8 mouse cellular contexts compared by ENCODE assay signal in the genomic region with DNA sequence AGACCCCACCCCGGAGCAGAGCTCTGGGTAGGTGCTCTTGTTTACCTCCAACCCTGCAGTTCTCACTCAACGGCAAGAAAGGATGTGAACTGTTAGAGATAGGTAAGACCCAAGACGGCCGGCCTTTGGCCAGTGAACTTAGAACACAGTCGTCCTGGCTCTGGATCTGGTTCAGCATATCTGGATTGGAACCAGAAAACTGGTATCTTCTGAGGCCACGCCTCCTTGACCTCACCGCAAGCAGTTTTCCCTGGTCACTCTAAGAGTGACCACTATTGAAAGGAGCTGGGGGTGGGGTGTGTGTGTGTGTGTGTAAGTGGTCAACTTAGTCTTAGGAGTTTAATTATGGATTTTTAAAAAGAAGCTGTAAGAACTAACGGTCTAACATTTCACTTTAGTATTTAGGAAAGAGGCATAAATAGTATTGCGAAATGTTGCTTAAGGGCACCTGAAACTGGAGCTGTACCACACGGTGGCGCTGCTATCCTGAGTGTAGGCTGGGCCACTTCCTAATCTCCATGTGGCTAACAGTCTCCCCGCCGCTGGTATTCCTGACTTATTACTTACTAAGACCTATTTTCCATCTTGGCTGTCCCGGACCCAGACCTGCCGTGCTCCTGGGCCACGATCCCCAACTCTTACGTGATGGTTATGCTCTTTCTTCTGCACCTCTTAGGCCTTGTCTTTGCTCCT. TPM values are rescaled to one million over a fixed set of nuclear protein-coding genes. Genes with fewer than 3 reads are reported as not detected.
DNase-seq lines count a peak whose midpoint lies in the region; ATAC-seq and TF ChIP-seq lines count a peak whose summit lies in the region.

No protein-coding gene starts in this region.

- ATAC-seq in kidney, embryonic 14.5 days (ENCODE audit: low FRiP score, low TSS enrichment), result peak; percentile 43; the same call in 1 of the 2 replicates
- no peak for ATAC-seq in midbrain, embryonic 16.5 days

- DNase-seq in testis, postnatal 14 days (ENCODE audit: low spot score), result no peak
- peak; percentile 90 for DNase-seq in embryo, embryonic 11 days
- peak; percentile 70 to 90 for DNase-seq in heart, adult 18-20 months
- peak; percentile 89 for DNase-seq in liver
- DNase-seq in spleen, adult 2 months (ENCODE audit: low read depth in 1 of 2, low spot score in 2 of 2), result peak in 1 of 2 experiments; percentile 54

- no peaks in the 10 kb centered on the region for H3K36me3 ChIP-seq in testis, adult 2 months (ENCODE audit: control insufficient read depth, insufficient read depth, low read length)
- H3K36me3 ChIP-seq in kidney, embryonic 14.5 days (ENCODE audit: control insufficient read depth, insufficient read depth, low read length), result no peaks in the 10 kb centered on the region
- no peaks in the 10 kb centered on the region for H3K36me3 ChIP-seq in midbrain, embryonic 16.5 days (ENCODE audit: control insufficient read depth, insufficient read depth, low read length)
- no peaks in the 10 kb centered on the region for H3K36me3 ChIP-seq in spleen, adult 2 months (ENCODE audit: control insufficient read depth, insufficient read depth, low read length)

- no peak overlapping the region for H3K4me2 ChIP-seq in kidney, embryonic 14.5 days (replicated peaks; ENCODE audit: low read depth, low read length)
- 0 out of 2 replicates have a peak overlapping the region, but pooled peaks have one; percentile 15 for H3K4me2 ChIP-seq in midbrain, embryonic 16.5 days (ENCODE audit: low read length)

- no peak overlapping the region for H3K9ac ChIP-seq in kidney, embryonic 14.5 days (ENCODE audit: low read depth, low read length)
- H3K9ac ChIP-seq in midbrain, embryonic 16.5 days (ENCODE audit: low read depth, low read length), result no peak overlapping the region

- no peaks in the 10 kb centered on the region for H3K27me3 ChIP-seq in testis, adult 2 months (ENCODE audit: control insufficient read depth, insufficient read depth, low read length)
- peaks cover 7% of the 10 kb centered on the region for H3K27me3 ChIP-seq in kidney, embryonic 14.5 days (ENCODE audit: control insufficient read depth, insufficient read depth, low read length)
- no peaks in the 10 kb centered on the region for H3K27me3 ChIP-seq in midbrain, embryonic 16.5 days (ENCODE audit: control insufficient read depth, insufficient read depth, low read depth, low read length)
- no peaks in the 10 kb centered on the region for H3K27me3 ChIP-seq in spleen, adult 2 months (ENCODE audit: control insufficient read depth, insufficient read depth, low read length)

- no peaks in the 10 kb centered on the region for H3K9me3 ChIP-seq in kidney, embryonic 14.5 days (ENCODE audit: control insufficient read depth, low read length)
- H3K9me3 ChIP-seq in midbrain, embryonic 16.5 days (replicated peaks; ENCODE audit: control insufficient read depth, low read length, poor library complexity, severe bottlenecking), result no peaks in the 10 kb centered on the region

- H3K4me3 ChIP-seq in testis, adult 2 months (ENCODE audit: control insufficient read depth, low read depth, low read length), result no peak overlapping the region
- H3K4me3 ChIP-seq in kidney, embryonic 14.5 days (ENCODE audit: low read length), result no peak overlapping the region
- H3K4me3 ChIP-seq in midbrain, embryonic 16.5 days (ENCODE audit: low read depth, low read length), result no peak overlapping the region
- H3K4me3 ChIP-seq in spleen, adult 2 months (ENCODE audit: extremely low read depth, insufficient read depth, insufficient read length), result no peak overlapping the region

- peaks cover 2% of the 10 kb centered on the region; the same call in 1 of the 2 replicates for H3K4me1 ChIP-seq in testis, adult 2 months (ENCODE audit: control insufficient read depth, insufficient read depth, low read length)
- H3K4me1 ChIP-seq in kidney, embryonic 14.5 days (ENCODE audit: control insufficient read depth, insufficient read depth, low read length), result 0 out of 2 replicates have a peak, but pooled peaks cover 1% of the 10 kb centered on the region
- H3K4me1 ChIP-seq in midbrain, embryonic 16.5 days (ENCODE audit: control insufficient read depth, insufficient read depth, low read length), result no peaks in the 10 kb centered on the region
- no peaks in the 10 kb centered on the region for H3K4me1 ChIP-seq in spleen, adult 2 months (ENCODE audit: control insufficient read depth, insufficient read depth, insufficient read length)

- H3K27ac ChIP-seq in testis, adult 2 months (ENCODE audit: control insufficient read depth, insufficient read depth, low read depth, low read length), result peak overlapping the region; percentile 3; the same call in 1 of the 2 replicates
- no peak overlapping the region for H3K27ac ChIP-seq in kidney, embryonic 14.5 days (ENCODE audit: low read depth, low read length)
- no peak overlapping the region for H3K27ac ChIP-seq in midbrain, embryonic 16.5 days (ENCODE audit: low read length)
- no peak overlapping the region for H3K27ac ChIP-seq in spleen, adult 2 months (ENCODE audit: insufficient read depth, low read length)

- peak; percentile 70; the same call in 1 of the 2 replicates for TF ChIP-seq CTCF in testis, adult 2 months (IDR thresholded peaks at IDR 0.05; ENCODE audit: control insufficient read depth, insufficient read depth, insufficient replicate concordance, low read depth, low read length)
- TF ChIP-seq CTCF in spleen, adult 2 months (IDR thresholded peaks at IDR 0.05; ENCODE audit: extremely low read depth, insufficient read depth, insufficient read length, insufficient replicate concordance), result peak; percentile 83; the same call in 1 of the 2 replicates

- TF ChIP-seq POLR2A in testis, adult 2 months (IDR thresholded peaks at IDR 0.05; ENCODE audit: control insufficient read depth, low read depth, low read length), result no peak
- no peak for TF ChIP-seq POLR2A in spleen, adult 2 months (IDR thresholded peaks at IDR 0.05; ENCODE audit: low read depth, low read length)

- WGBS in kidney, embryonic 14.5 days, result 36% methylated on average over 17 of the region's 17 CpGs
- WGBS in midbrain, embryonic 16.5 days, result 38% methylated on average over 17 of the region's 17 CpGs
- WGBS in spleen, adult 2 months, result 41% methylated on average over 17 of the region's 17 CpGs

RNA-seq across cellular contexts. Expression of gene Asgr2, which starts 17.9 kb away (rescaled TPM):
- 0.18 and 0.58 TPM in 2 replicates for polyA plus RNA-seq in testis, adult 2 months (2012; rRNA removed)
- total RNA-seq in heart, adult 18-20 months (2021), result under 1 TPM in 1 of 2 experiments, not detected in 1; 0.21 TPM
- polyA plus RNA-seq in kidney, embryonic 14.5 days (2014; fragmentation: Nextera tagmentation; extraction: Ambion mirVana), result not detected in 2 replicates
- polyA plus RNA-seq in midbrain, embryonic 16.5 days (2015; fragmentation: Nextera tagmentation; extraction: Ambion mirVana), result not detected in 2 replicates
- polyA plus RNA-seq in spleen, adult 2 months (2012; rRNA removed), result 0.45 and 0.51 TPM in 2 replicates

RNA-seq across cellular contexts. Expression of gene Asgr1, which starts 20.6 kb away (rescaled TPM):
- polyA plus RNA-seq in testis, adult 2 months (2012; rRNA removed), result 1.00 and 1.4 TPM in 2 replicates
- not detected for total RNA-seq in heart, adult 18-20 months (2021)
- 2.0 and 2.4 TPM in 2 replicates for polyA plus RNA-seq in kidney, embryonic 14.5 days (2014; fragmentation: Nextera tagmentation; extraction: Ambion mirVana)
- polyA plus RNA-seq in midbrain, embryonic 16.5 days (2015; fragmentation: Nextera tagmentation; extraction: Ambion mirVana), result 2.3 and 3.0 TPM in 2 replicates
- 0.09 TPM in 1 of 2 replicates, not detected in the other for polyA plus RNA-seq in spleen, adult 2 months (2012; rRNA removed)

RNA-seq across cellular contexts. Expression of gene Mgl2, which starts 55.6 kb away (rescaled TPM):
- polyA plus RNA-seq in testis, adult 2 months (2012; rRNA removed), result 0.91 and 1.4 TPM in 2 replicates
- 1 to 10 TPM; 3.5 to 5.1 TPM for total RNA-seq in heart, adult 18-20 months (2021)
- polyA plus RNA-seq in kidney, embryonic 14.5 days (2014; fragmentation: Nextera tagmentation; extraction: Ambion mirVana), result 0.60 TPM in 1 of 2 replicates, not detected in the other
- 1.1 and 1.2 TPM in 2 replicates for polyA plus RNA-seq in midbrain, embryonic 16.5 days (2015; fragmentation: Nextera tagmentation; extraction: Ambion mirVana)
- 0.35 and 0.50 TPM in 2 replicates for polyA plus RNA-seq in spleen, adult 2 months (2012; rRNA removed)

RNA-seq across cellular contexts. Expression of gene Dlg4, which starts 57.8 kb away (rescaled TPM):
- polyA plus RNA-seq in testis, adult 2 months (2012; rRNA removed), result 5.6 and 6.5 TPM in 2 replicates
- 1 to 10 TPM; 5.9 to 6.8 TPM for total RNA-seq in heart, adult 18-20 months (2021)
- polyA plus RNA-seq in kidney, embryonic 14.5 days (2014; fragmentation: Nextera tagmentation; extraction: Ambion mirVana), result 13.2 and 16.4 TPM in 2 replicates
- 23.4 and 30.0 TPM in 2 replicates for polyA plus RNA-seq in midbrain, embryonic 16.5 days (2015; fragmentation: Nextera tagmentation; extraction: Ambion mirVana)
- 10.3 and 13.3 TPM in 2 replicates for polyA plus RNA-seq in spleen, adult 2 months (2012; rRNA removed)

RNA-seq across cellular contexts. Expression of gene Acadvl, which starts 59.3 kb away (rescaled TPM):
- 20.6 and 20.9 TPM in 2 replicates for polyA plus RNA-seq in testis, adult 2 months (2012; rRNA removed)
- total RNA-seq in heart, adult 18-20 months (2021), result 1,000 to 10,000 TPM; 1,326 to 1,372 TPM
- polyA plus RNA-seq in kidney, embryonic 14.5 days (2014; fragmentation: Nextera tagmentation; extraction: Ambion mirVana), result 41.1 and 58.4 TPM in 2 replicates
- polyA plus RNA-seq in midbrain, embryonic 16.5 days (2015; fragmentation: Nextera tagmentation; extraction: Ambion mirVana), result 56.3 and 61.6 TPM in 2 replicates
- polyA plus RNA-seq in spleen, adult 2 months (2012; rRNA removed), result 29.5 and 37.0 TPM in 2 replicates
